Mouse (Mus musculus) cerebellum, adult 11 months (tissue): Measurements from ENCODE around the gene Rabgef1.
"Not testable (repeated sequence)": the region's sequence is repeated elsewhere in the genome, so short reads cannot be mapped to it uniquely, and the experiment has no call there.

Experiments
- DNase-seq: peaks from one replicate; pipeline ENCODE4 v3.0.0; 2022

Gene Rabgef1

DNA sequence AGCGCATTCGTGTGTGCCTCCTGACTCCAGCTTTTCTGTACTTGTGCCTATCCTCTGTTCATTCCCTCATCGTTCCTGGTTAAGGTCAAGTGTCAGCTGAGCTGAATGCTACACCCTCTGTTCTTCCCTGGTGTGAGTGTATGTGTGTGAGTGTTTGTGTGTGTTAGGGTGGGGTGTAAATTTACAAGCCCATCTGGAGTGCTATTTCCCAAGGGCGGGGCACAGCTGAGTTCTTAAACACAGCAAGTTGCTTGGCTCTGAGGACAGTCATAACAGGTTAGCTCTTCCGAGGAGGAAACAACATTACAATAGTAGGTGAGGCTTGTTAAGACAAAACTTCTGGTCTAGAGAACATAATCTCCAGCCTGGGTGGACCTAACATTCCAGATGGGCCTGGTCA lies 46.7 kb downstream of the Rabgef1 start:
- DNase-seq = no peak

DNA sequence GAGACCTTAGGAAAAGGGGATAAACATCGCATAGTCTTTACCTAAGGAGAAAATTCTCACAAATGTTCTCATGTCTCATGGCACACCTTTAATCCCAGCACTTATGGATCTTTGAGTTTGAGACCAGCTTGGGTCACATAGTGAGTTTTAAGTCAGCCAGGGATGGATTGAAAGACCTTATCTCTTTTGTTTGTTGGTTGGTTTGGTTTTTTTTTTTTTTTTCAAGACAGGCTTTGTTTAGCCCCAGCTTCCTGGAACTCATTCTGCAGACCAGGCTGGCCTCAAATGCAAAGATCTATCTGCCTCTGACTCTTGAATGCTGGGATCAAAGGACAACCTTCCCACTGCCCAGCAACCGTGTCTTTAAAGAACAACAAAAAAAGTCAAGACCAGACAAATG lies 49.7 kb downstream of the Rabgef1 start:
- DNase-seq = no peak

DNA sequence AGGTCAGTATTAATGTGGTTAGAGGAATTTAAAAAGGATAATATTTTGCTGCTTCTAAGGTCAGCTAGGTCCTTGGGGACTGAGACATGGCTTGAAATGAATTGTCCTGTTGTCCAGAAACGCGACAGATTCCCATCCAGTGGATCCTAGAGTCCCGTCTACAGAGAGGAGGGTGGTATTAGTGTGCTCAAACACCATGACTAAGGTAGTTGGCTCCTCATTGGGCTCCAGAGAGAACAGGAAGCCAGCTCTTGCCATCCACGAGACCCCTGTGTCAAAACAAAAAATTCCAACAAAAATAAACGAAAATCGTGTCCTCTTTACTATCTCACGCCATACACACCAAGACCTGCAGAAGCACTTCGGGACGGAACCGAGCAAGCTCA lies 50.2 kb downstream of the Rabgef1 start:
- no peak for DNase-seq

DNA sequence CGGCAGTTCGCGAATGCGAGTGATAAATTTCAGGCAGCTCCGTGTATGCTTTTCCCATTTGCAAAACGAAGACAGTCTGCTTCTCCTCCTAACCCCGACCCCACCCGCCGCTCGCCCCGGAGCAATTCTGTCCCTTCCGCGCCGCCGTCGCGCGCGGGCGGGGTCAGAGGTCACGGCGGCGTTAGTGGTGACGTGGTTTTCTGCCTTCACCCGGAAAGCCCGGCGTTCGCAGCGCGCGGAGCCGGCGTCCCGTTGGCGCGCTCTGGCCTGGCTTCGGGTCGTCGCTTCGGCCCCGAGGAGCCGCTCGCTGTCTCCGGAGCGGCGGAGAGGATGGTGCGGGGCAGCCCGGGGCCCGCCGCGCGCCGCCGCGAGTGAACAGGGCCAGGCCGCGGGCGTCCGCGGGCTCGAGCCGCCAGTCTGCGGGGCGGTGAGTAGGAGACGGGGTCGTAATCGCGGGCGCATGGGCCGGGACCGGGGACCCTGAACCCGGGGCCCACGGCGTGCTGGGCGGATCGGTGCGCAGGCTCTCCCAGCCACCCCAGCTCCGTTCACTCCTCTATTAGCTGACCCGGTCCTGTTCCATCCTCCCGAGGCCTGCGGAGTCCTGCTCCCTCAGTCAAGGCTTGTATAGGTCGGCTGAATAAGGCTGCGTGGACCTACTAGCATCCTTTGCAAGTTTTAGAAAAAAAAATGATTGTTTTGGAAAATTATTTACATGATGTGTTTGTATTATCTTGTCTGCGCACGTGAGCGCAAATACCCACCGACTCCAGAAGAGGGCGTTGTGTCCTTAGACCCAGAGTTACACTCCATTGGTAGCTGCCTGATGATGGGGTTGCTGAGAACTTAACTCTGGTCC lies 50.8 kb downstream of the Rabgef1 start:
- peak; percentile 93 for DNase-seq

DNA sequence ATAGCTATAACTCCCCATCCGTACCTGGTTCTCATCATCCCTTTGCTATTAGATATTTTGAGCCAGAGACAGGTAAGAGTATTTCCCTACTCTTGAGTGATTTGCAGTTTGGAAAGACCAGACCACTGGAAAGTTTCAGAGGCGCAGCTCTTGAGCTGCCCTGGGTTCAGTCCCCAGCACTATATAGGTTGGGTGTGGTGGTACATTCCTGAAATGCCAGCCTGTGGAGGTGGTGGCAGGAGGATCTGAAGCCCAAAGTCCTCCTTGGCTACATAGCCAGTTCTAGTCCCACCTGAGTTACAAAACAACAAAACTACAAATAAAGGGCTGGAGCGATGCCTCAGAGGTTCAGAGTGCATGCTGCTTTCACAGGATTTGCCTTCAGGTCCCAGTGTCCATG lies 55.2 kb downstream of the Rabgef1 start:
- no peak for DNase-seq

DNA sequence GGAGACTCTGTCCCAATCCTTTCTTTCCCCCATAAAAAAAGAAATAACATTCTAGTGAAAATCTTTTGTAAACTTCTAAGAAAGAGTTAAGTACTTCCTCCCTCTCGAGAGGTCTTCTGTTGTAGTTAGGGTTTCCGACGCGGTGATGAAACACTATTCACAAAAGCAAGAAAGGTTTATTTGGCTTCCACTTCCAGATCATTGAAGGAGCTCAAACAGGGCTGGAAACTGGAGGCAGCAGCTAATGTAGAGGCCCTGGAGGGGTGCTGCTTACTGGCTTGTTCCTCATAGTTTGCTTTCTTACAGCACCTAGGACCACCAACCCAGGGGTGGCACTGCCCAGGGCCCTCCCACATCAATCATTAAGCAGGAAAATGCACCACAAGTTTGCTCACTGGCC lies 56.5 kb downstream of the Rabgef1 start:
- no peak for DNase-seq

DNA sequence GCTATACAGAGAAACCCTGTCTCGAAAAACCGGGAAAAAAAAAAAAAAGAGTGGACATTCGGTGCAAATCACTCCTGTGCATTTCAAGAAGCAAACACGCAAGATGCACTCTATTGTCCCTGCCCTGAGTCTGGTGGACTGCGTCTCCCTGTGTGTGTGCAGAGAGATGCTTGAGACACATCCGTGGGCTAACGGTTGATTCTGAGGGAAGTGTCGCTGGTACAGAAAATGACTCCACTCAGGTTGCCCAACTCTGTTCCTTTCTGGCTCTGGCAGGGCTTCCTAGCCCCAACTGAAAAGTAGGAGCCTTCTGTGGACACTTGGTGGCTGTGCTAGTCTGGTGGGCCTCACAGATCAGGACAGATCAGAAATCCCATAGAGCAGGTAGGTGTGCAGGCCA lies 64.7 kb downstream of the Rabgef1 start:
- no peak for DNase-seq

DNA sequence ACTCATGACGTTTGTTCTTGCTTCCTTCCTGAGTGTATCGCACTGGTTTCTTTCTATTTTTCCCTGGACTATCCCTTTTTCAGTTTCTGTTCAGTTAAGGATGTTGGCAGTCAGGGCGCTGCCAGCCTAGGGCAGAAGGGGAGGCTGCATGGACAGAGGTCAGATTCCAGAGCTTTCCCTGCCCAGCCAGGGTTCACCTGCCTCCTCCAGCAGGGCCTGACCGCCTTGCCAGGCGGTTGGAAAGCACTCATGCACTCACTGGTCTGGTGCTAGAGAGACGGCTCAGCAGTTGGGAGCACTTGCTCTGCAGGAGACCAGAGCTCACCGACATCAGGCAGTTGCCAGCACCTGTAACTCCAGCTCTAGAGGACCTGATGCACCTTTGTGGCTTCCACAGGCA lies 67.6 kb downstream of the Rabgef1 start:
- DNase-seq = no peak

DNA sequence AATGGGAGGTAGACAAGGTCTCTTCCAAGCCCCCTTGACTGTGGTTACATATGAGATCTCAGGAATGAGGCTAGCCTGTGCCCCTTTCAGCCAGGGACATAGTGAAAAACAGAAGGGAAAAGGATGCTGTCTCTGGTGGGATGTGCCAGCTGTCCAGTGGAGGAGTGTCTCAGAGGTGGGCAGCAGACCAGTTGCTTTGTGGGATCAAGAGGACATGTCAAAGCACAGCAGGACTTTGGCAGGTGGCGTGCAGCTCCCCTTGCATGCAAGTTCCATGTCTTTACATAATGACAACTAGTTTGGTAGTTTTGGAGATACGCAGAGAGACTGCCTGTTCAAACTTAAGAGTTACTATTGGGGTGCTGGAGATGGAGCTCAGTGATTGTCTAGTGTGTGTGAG lies 68.3 kb downstream of the Rabgef1 start:
- no peak for DNase-seq

DNA sequence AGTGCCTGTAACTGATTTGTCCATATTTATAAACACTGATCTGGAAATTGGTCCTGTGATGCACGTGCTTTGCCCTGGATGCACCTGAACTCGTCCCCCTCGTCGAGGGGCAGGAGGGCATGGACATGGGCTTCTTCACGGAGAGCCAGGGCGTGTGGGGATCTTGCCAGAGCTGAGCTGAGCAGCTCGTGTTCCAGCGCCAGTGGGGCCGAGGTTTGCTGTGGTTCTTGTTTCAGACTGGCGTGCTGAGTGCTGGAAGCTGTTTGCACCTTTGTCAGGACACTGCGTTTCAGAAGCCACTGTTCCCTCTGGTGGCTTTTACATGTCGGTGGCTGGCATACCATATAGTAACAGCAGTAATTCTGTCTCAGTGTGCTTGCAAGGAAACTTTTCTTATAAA lies 69.8 kb downstream of the Rabgef1 start:
- no peak for DNase-seq

DNA sequence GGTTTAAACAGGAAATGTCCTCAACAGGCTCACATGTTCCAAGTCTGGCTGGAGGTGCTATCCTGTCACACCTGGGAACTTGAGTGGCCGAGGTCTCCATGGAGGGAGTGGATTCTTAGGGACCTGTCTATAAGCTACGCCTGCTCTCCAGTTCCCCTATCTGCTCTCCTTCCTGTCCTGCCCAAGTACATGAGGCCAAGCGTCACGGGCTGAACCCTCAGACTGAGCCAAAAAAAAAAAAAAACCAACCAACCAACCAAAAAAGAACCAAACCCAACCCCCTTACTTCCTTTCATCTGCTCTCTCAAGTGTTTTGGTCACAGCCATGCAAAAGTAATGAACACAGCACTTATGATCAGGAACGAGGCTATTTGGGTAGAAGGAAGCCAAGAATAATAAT lies 76.2 kb downstream of the Rabgef1 start:
- no peak for DNase-seq

DNA sequence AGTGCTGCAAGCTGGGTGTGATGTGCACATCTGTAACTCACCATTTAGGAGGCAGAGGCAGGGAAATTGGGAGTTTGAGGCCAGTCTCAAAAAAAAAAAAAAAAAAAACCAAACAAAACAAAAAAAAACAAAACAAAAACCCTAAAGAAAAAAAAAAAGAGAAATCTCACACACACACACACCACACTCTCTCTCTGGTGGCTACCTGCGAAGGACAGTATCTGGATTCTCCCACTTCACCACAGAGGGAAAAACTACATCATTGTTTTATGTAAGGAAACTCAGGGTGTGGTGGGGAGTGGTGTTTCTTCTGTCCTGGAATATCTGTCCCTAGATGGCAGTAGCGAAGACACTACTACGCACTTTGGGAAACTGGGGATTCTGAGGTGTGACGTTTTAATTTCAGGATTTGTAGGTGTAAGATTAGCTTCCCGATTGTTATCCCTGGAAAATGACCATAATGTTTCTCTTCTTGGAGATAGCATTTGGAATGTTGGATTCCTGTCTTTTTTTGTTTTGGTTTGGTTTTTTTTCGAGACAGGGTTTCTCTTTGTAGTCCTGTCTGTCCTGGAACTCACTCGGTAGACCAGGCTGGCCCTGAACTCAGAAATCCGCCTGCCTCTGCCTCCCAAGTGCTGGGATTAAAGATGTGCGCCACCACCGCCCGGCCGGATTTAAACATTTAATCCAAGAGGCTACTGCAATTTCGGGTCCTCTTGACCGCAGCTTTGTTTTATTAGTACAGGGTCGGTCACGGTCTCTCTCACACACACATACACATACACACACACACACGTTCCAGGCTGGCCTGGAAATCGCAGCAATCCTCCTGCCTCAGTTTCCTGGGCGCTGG lies 82.8 kb downstream of the Rabgef1 start:
- DNase-seq = no peak

DNA sequence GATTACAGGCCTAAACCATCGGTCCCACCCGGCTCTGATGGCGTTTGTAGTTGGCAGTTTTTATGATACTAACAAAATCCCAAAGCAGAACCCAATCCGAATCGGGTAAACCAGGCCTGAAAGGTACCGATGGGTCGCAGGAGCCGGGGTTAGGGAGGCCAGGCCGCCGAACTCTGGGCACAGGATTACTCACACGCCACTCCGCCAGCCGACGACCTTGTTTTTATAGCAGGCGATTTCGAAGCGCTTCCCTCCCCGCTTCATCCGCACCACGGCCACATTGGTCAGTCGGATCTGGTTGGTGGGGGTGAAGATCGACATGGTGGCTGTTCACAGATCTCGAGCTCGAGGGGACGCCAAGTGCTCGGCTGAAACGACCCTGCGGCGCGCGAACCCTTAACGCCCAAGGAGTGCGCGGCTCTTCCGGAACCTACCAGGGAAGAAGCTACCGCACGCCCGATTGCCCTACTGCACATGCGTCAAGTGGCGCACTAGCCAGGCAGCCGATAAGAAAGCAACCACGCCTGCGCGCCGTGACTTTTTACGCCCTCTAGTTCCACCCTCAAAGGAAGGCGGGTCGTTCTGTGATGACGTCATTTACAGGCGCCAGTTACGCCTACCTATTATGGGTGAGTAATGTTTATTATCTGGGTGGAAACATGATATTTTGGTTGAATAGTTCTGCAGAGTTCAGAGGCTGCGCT lies 83.6 kb downstream of the Rabgef1 start, which contains the start of the genes Sbds and Tyw1:
Gene Sbds, minus strand, starts transcription at position 514 of the 704 bp plus-strand sequence.
Gene Tyw1, plus strand, starts transcription at position 603 of the 704 bp plus-strand sequence.
- DNase-seq = peak; percentile 96

DNA sequence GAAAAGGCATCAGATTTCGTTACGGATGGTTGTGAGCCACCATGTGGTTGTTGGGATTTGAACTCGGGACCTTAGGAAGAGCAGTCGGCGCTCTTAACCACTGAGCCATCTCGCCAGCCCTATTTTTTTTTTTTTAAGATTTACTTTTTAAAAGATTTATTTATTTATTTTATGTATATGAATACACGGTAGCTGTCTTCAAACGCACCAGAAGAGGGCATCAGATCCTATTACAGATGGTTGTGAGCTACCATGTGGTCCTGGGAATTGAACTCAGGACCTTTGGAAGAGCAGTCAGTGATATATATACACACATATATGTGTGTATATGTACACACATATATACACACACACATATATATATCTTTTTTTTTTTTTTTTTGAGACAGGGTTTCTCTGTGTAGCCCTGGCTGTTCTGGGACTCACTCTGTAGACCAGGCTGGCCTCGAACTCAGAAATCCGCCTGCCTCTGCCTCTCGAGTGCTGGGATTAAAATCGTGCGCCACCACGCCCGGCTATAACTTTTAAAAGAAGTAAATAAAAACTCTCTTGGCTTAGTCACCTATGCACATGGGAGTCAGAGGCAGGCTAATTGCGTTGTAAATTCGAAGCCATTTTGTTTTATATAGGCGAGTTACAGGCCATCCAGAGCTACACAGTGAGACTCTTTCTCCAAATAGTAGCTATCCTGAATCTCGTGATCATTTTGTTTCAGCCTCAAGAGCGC lies 84.4 kb downstream of the Rabgef1 start:
- DNase-seq = not testable (repeated sequence)

DNA sequence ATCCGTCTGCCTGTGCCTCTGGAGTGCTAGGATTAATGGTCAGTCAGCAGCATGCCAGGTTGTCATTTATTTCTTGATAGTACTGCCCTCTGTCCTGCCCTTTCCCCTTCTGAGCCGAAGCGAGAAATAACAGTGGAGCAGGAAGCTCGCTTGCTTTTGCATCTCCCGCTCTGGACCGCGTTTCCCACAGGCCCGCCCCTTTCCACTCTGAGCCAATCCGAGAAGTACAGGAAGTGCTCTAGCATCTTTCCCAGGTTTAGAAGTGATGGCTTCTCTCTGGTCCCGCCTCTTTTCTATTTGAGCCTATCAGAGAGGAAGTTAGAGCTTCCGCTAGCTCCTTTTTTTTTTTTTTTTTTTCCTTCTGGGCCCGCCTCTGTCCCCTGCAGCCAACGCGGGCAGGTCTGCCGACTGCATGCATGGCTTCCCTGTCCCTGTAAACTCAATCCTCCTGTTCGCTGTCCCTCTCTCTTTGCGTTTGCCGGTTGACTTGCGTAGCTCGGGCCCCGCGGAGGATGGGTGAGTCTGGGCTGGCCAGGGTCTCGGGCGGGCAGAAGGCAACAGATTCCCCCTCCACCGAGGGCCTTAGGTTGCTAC lies 85.2 kb downstream of the Rabgef1 start:
- DNase-seq = peak; percentile 90

DNA sequence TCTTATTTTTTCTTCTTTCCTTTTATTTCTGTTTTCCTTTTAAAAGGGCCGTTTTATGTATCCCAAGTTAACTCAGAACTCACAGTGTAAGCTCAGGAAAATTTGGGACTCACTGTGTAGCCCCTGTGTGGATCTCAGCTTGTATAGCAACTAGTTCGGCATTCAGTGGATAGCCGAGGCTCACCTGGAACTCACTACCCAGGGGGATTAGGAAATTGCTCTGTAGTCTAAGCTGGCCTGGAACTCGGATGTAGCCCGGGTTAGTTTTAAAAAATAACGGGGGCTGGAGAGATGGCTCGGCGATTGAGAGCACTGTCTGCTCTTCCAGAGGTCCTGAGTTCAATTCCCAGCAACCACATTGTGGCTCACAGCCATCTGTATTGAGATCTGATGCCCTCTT lies 85.7 kb downstream of the Rabgef1 start:
- DNase-seq = peak; percentile 25

DNA sequence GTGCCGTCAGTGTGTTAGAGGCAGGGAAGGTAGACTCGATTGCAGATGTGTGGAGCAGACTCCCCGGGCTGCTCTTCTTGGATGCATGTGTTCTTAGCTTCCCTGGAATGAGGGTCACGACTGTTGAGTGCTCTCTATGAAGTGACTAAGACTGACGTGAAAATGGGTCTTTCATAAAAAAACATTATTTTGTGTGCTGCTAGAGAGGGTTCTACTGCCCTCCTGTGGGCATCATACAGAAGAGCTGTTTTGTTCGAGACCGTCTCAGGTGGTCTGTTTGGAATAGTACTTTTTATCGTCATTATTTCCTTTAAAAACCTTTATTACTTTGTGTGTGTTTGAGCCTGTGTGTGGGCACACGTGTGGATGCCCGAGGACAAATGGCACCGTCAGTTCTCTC lies 91.9 kb downstream of the Rabgef1 start:
- no peak for DNase-seq
